ENCODE assay signal across 8 mouse cellular contexts in genomic region chr4:43394345-43394891, GRCm38 (mm10). TPM values are rescaled to one million over a fixed set of nuclear protein-coding genes. Genes with fewer than 3 reads are reported as not detected.
DNase-seq lines count a peak whose midpoint lies in the region; ATAC-seq and TF ChIP-seq lines count a peak whose summit lies in the region.

No protein-coding gene starts in this region.

- peak overlapping the region; percentile 81 for H3K27ac ChIP-seq in embryonic facial prominence, embryonic 14.5 days (replicated peaks; ENCODE audit: low read depth, low read length)
- H3K27ac ChIP-seq in liver, embryonic 13.5 days = 0 out of 2 replicates have a peak overlapping the region, but pooled peaks have one; percentile 8
- peak overlapping the region; percentile 94 for H3K27ac ChIP-seq in small intestine, adult 2 months (ENCODE audit: insufficient read depth, low read depth, low read length)

- TF ChIP-seq CTCF in small intestine, adult 2 months (IDR thresholded peaks at IDR 0.05; ENCODE audit: extremely low read depth, insufficient read length, insufficient replicate concordance, low read depth, low read length) = no peak

- ATAC-seq in embryonic facial prominence, embryonic 14.5 days (ENCODE audit: low read depth) = peak; percentile 53
- ATAC-seq in liver, embryonic 13.5 days (ENCODE audit: low read depth) = 0 out of 2 replicates have a peak, but pooled peaks have one; percentile 31
- ATAC-seq in monocyte, adult 5-6 weeks (replicated peaks; ENCODE audit: insufficient number of reproducible peaks, low FRiP score, low TSS enrichment, poor library complexity, severe bottlenecking) = no peak
- no peak for ATAC-seq in CD4-positive, CD25-positive, alpha-beta regulatory T cell, adult 4 months

- H3K4me1 ChIP-seq in embryonic facial prominence, embryonic 14.5 days (ENCODE audit: control insufficient read depth, insufficient read depth, low read length) = peaks cover 23% of the 10 kb centered on the region
- H3K4me1 ChIP-seq in liver, embryonic 13.5 days (replicated peaks) = peaks cover 11% of the 10 kb centered on the region; the same call in 1 of the 2 replicates
- peaks cover 6% of the 10 kb centered on the region for H3K4me1 ChIP-seq in small intestine, adult 2 months (ENCODE audit: control insufficient read depth, insufficient read depth, insufficient read length, low read length)

- H3K9me3 ChIP-seq in embryonic facial prominence, embryonic 14.5 days (ENCODE audit: control insufficient read depth, low read length) = no peaks in the 10 kb centered on the region
- H3K9me3 ChIP-seq in liver, embryonic 13.5 days (replicated peaks) = no peaks in the 10 kb centered on the region

- H3K27me3 ChIP-seq in embryonic facial prominence, embryonic 14.5 days (replicated peaks; ENCODE audit: control insufficient read depth, insufficient read depth, low read length) = no peaks in the 10 kb centered on the region
- H3K27me3 ChIP-seq in liver, embryonic 13.5 days = peaks cover 4% of the 10 kb centered on the region; the same call in 1 of the 2 replicates
- no peaks in the 10 kb centered on the region for H3K27me3 ChIP-seq in small intestine, adult 2 months (ENCODE audit: control insufficient read depth, insufficient read depth, low read length)

- no peaks in the 10 kb centered on the region for H3K36me3 ChIP-seq in embryonic facial prominence, embryonic 14.5 days (ENCODE audit: control insufficient read depth, insufficient read depth, low read length)
- no peaks in the 10 kb centered on the region for H3K36me3 ChIP-seq in liver, embryonic 13.5 days
- no peaks in the 10 kb centered on the region for H3K36me3 ChIP-seq in small intestine, adult 2 months (ENCODE audit: control insufficient read depth, insufficient read depth, low read length)

- H3K4me2 ChIP-seq in embryonic facial prominence, embryonic 14.5 days (ENCODE audit: low read depth, low read length) = peak overlapping the region; percentile 14; the same call in 1 of the 2 replicates
- no peak overlapping the region for H3K4me2 ChIP-seq in liver, embryonic 13.5 days

- peak overlapping the region; percentile 46 for H3K9ac ChIP-seq in embryonic facial prominence, embryonic 14.5 days (ENCODE audit: low read depth, low read length)
- H3K9ac ChIP-seq in liver, embryonic 13.5 days = no peak overlapping the region

- intact Hi-C loops in heart, postnatal 36 days (cut with DNase I) = loop anchor here (1.0 kb wide), 1 partner anchor 12 kb away; no protein-coding TSS in a partner anchor

- no peak overlapping the region for H3K4me3 ChIP-seq in embryonic facial prominence, embryonic 14.5 days (ENCODE audit: low read depth, low read length)
- H3K4me3 ChIP-seq in liver, embryonic 13.5 days (replicated peaks) = no peak overlapping the region
- H3K4me3 ChIP-seq in small intestine, adult 2 months (ENCODE audit: low read depth, low read length) = no peak overlapping the region

- TF ChIP-seq POLR2A in small intestine, adult 2 months (IDR thresholded peaks at IDR 0.05; ENCODE audit: low read depth, low read length) = peak; percentile 28; the same call in 1 of the 2 replicates

- 36% methylated on average over 15 of the region's 15 CpGs for WGBS in embryonic facial prominence, embryonic 14.5 days
- WGBS in liver, embryonic 13.5 days (ENCODE audit: insufficient replicate concordance) = 46% methylated on average over 15 of the region's 15 CpGs
- 62% methylated on average over 15 of the region's 15 CpGs for WGBS in small intestine, adult 2 months

- DNase-seq in spleen, postnatal 36 days (ENCODE audit: low spot score in 2 of 2) = peak; percentile 19 to 28
- no peak for DNase-seq in spleen, postnatal 10 days (ENCODE audit: low spot score in 2 of 2)
- DNase-seq in embryonic facial prominence, embryonic 14.5 days (ENCODE audit: low spot score) = peak; percentile 70
- peak; percentile 76 to 85 for DNase-seq in heart, postnatal 36 days
- no peak for DNase-seq in liver, embryonic 13.5 days

RNA-seq across cellular contexts. Expression of gene Rusc2, which starts 12.6 kb away (rescaled TPM):
- polyA plus RNA-seq in embryonic facial prominence, embryonic 14.5 days (2014; fragmentation: Nextera tagmentation; extraction: Ambion mirVana) = 11.3 and 11.5 TPM in 2 replicates
- 10 to 100 TPM; 45.5 to 46.0 TPM for total RNA-seq in heart, postnatal 36 days (2021)
- polyA plus RNA-seq in liver, embryonic 13.5 days (2015; fragmentation: Nextera tagmentation; extraction: Ambion mirVana) = 0.75 and 0.82 TPM in 2 replicates
- 9.4 and 11.2 TPM in 2 replicates for polyA plus RNA-seq in small intestine, adult 2 months (2012; rRNA removed)
- total RNA-seq in monocyte, adult 5-6 weeks (2017) = 0.43 to 7.6 TPM in 2 of 3 replicates, not detected in the other
- not detected for polyA plus RNA-seq in CD4-positive, CD25-positive, alpha-beta regulatory T cell, adult 4 months (2017; shearing (Covaris generic))

RNA-seq across cellular contexts. Expression of gene Fam166b, which starts 34.5 kb away (rescaled TPM):
- 0.22 and 0.33 TPM in 2 replicates for polyA plus RNA-seq in embryonic facial prominence, embryonic 14.5 days (2014; fragmentation: Nextera tagmentation; extraction: Ambion mirVana)
- total RNA-seq in heart, postnatal 36 days (2021) = not detected
- not detected in 2 replicates for polyA plus RNA-seq in liver, embryonic 13.5 days (2015; fragmentation: Nextera tagmentation; extraction: Ambion mirVana)
- polyA plus RNA-seq in small intestine, adult 2 months (2012; rRNA removed) = 0.24 TPM in 1 of 2 replicates, not detected in the other
- 1.1 to 2.8 TPM in 2 of 3 replicates, not detected in the other for total RNA-seq in monocyte, adult 5-6 weeks (2017)
- not detected for polyA plus RNA-seq in CD4-positive, CD25-positive, alpha-beta regulatory T cell, adult 4 months (2017; shearing (Covaris generic))

RNA-seq across cellular contexts. Expression of gene Tesk1, which starts 47.3 kb away (rescaled TPM):
- polyA plus RNA-seq in embryonic facial prominence, embryonic 14.5 days (2014; fragmentation: Nextera tagmentation; extraction: Ambion mirVana) = 13.2 and 14.8 TPM in 2 replicates
- total RNA-seq in heart, postnatal 36 days (2021) = 10 to 100 TPM; 32.8 to 33.4 TPM
- polyA plus RNA-seq in liver, embryonic 13.5 days (2015; fragmentation: Nextera tagmentation; extraction: Ambion mirVana) = 0.95 and 0.98 TPM in 2 replicates
- 45.8 and 77.6 TPM in 2 replicates for polyA plus RNA-seq in small intestine, adult 2 months (2012; rRNA removed)
- total RNA-seq in monocyte, adult 5-6 weeks (2017) = 12.8 to 21.7 TPM (median 12.9 TPM) in 3 replicates
- 1 to 10 TPM in 1 of 2 experiments, under 1 TPM in 1; 0.37 to 1.7 TPM for polyA plus RNA-seq in CD4-positive, CD25-positive, alpha-beta regulatory T cell, adult 4 months (2017; shearing (Covaris generic))

Comparison
In these comparisons a context has a peak if more than half of its experiments do, and no peak if none do; other contexts are left out.
1. DNase-seq: peak in spleen, postnatal 36 days (2 of 2), embryonic facial prominence, embryonic 14.5 days (single experiment) and heart, postnatal 36 days (2 of 2); none in spleen, postnatal 10 days (0 of 2) and liver, embryonic 13.5 days (single experiment).
2. ATAC-seq: peak in embryonic facial prominence, embryonic 14.5 days (single experiment) and liver, embryonic 13.5 days (single experiment); none in monocyte, adult 5-6 weeks (single experiment) and CD4-positive, CD25-positive, alpha-beta regulatory T cell, adult 4 months (single experiment).
3. H3K27ac ChIP-seq: peak in every context shown above with its lines; median percentile 94 in small intestine, adult 2 months; 81 in embryonic facial prominence, embryonic 14.5 days; 8 in liver, embryonic 13.5 days.